Mouse (Mus musculus) midbrain, postnatal 0 days (tissue): Measurements from ENCODE around the gene Gm20696. TPM values are rescaled to one million over a fixed set of nuclear protein-coding genes. Genes with fewer than 3 reads are reported as not detected.

Experiments
- ATAC-seq: fragments of 200-750 bp; cut with Nextera tagmentation; 2 replicates; pipeline ENCODE4 v1.8.0; 2017; ENCODE audit warnings: moderate number of reproducible peaks, mild to moderate bottlenecking, moderate TSS enrichment, moderate library complexity; ENCODE audit not compliant: low FRiP score
- DNase-seq: peaks from one replicate; pipeline ENCODE4 v3.0.0-alpha.2; 2015; ENCODE audit warnings: low spot score
- H3K27ac ChIP-seq: fragments of 300-500 bp; sonication (generic); 2 replicates; pipeline ENCODE4 v1.5.1; 2014; ENCODE audit warnings: low read depth, mild to moderate bottlenecking, low read length, mixed read lengths
- H3K27me3 ChIP-seq: fragments of 300-500 bp; sonication (generic); 2 replicates; pipeline ENCODE4 v1.6.1; 2014; ENCODE audit warnings: low read length, control low read depth, mixed read lengths; ENCODE audit not compliant: insufficient read depth
- H3K36me3 ChIP-seq: fragments of 300-500 bp; sonication (generic); 2 replicates; pipeline ENCODE4 v1.6.1; 2014; ENCODE audit warnings: low read length, control low read depth, mixed read lengths; ENCODE audit not compliant: insufficient read depth
- H3K4me1 ChIP-seq: fragments of 300-500 bp; sonication (generic); 2 replicates; pipeline ENCODE4 v1.6.1; 2014; ENCODE audit warnings: mild to moderate bottlenecking, control low read depth, antibody characterized with exemption, low read length, mixed read lengths; ENCODE audit not compliant: insufficient read depth
- H3K4me2 ChIP-seq: fragments of 300-500 bp; sonication (generic); 2 replicates; pipeline ENCODE4 v1.6.1; 2014; ENCODE audit warnings: low read depth, mild to moderate bottlenecking, low read length, mixed read lengths; ENCODE audit not compliant: poor library complexity, severe bottlenecking
- H3K4me3 ChIP-seq: fragments of 300-500 bp; sonication (generic); 2 replicates; pipeline ENCODE4 v1.5.1; 2014; ENCODE audit warnings: low read depth, mild to moderate bottlenecking, low read length, moderate library complexity
- H3K9ac ChIP-seq: fragments of 300-500 bp; sonication (generic); replicated peaks from 2 replicates; pipeline ENCODE4 v1.6.1; 2014; ENCODE audit warnings: mild to moderate bottlenecking, low read length, moderate library complexity, mixed read lengths; ENCODE audit not compliant: poor library complexity, severe bottlenecking
- H3K9me3 ChIP-seq: fragments of 300-500 bp; sonication (generic); 2 replicates; pipeline ENCODE4 v1.6.1; 2016; ENCODE audit warnings: low read length, control low read depth
- CTCF ChIP-seq: IDR thresholded peaks from 2 replicates; pipeline ENCODE4 v1.5.1; 2016; ENCODE audit warnings: antibody characterized with exemption, mild to moderate bottlenecking
- WGBS: fragments of 180-500 bp; shearing (Covaris S2); extraction: QIAGEN DNeasy Blood & Tissue Kit; methylation state at CpG from one replicate; pipeline ENCODE4 v1.1.7; 2014; 5-methylcytosine and 5-hydroxymethylcytosine counted together
- polyA plus RNA-seq: library from polyadenylated mRNA; unstranded; fragments of >200 nt; fragmentation: Nextera tagmentation; extraction: Ambion mirVana; gene quantifications from 2 replicates; pipeline ENCODE4 v1.2.1, GENCODE M21; 2015
- total RNA-seq: library from RNA; depleted of rRNA; stranded (reverse); fragments of >200 nt; gene quantifications from 2 replicates; pipeline ENCODE4 v1.2.3, GENCODE M21; 2014

The Gm20696 gene
- total and polyA plus RNA-seq, 2 experiments from 2014 or later = 1.1 to 2.9 TPM

DNA sequence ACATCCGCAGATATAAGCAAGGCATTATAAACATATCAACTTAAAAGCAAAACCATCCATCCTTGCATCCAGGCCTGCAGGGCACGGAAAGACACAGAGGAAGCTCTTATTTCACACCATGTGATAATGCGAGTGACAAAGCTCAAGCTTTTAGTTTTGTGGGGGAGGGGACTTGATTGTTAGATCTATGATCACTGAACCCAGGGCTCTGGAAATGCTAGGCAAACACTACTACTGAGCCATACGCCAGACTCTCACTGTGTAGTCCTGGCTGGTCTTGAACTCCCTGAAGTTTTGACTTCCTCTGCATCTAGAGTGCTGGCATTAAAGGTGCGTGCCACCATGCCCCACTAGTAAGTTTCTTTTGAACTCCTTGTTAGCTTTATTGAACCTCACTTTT lies 408.3 kb downstream of the Gm20696 start:
- Histone ChIP-seq H3K4me3 (no peak overlapping the region), H3K9me3 (no peaks in the 10 kb centered on the region), H3K27me3 (no peaks in the 10 kb centered on the region), H3K9ac (no peak overlapping the region), H3K4me1 (no peaks in the 10 kb centered on the region), H3K27ac (no peak overlapping the region), H3K4me2 (no peak overlapping the region), H3K36me3 (no peaks in the 10 kb centered on the region)
- ATAC-seq (no peak), DNase-seq (no peak)
- TF ChIP-seq CTCF = no peak
- WGBS = 84% methylated on average over 5 of the region's 5 CpGs

DNA sequence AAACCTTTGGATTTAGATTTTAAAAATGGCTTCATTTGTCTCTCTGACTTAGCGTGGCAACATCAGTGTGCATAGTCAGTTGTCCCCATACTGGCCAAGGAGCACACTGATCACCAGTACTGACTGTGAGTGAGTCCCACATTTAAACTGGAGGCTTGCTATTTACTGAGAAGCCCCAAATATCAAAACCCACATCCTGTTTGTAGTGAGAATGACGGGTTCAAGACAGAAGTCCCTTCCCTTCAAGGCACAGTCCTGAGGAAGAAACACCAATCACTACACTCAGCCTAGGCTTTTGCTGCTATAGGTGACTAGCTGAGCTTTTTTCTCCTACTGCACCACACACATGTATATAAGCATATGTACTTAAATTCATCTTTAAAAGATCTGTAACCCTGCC lies 408.9 kb downstream of the Gm20696 start:
- no peaks in the 10 kb centered on the region for H3K4me1 ChIP-seq
- 79% methylated on average over 2 of the region's 2 CpGs for whole genome bisulfite sequencing
- H3K27me3 ChIP-seq = no peaks in the 10 kb centered on the region
- H3K9ac ChIP-seq = no peak overlapping the region
- H3K4me2 ChIP-seq = no peak overlapping the region
- TF ChIP-seq CTCF = no peak
- no peak overlapping the region for H3K4me3 ChIP-seq
- DNase-seq = no peak
- no peaks in the 10 kb centered on the region for H3K9me3 ChIP-seq
- H3K36me3 ChIP-seq = no peaks in the 10 kb centered on the region
- no peak for ATAC-seq
- H3K27ac ChIP-seq = no peak overlapping the region

GRCm38 (mm10) chr6:99253331-99253730 lies 413.3 kb downstream of the Gm20696 start:
- Histone ChIP-seq H3K4me3 (no peak overlapping the region), H3K27ac (no peak overlapping the region), H3K4me2 (no peak overlapping the region), H3K27me3 (no peaks in the 10 kb centered on the region), H3K9me3 (no peaks in the 10 kb centered on the region), H3K36me3 (no peaks in the 10 kb centered on the region), H3K4me1 (no peaks in the 10 kb centered on the region), H3K9ac (no peak overlapping the region)
- TF ChIP-seq CTCF = no peak
- WGBS = 92% methylated on average over 8 of the region's 8 CpGs
- ATAC-seq (no peak), DNase-seq (no peak)

- Histone ChIP-seq H3K4me2 (no peak overlapping the region), H3K27me3 (no peaks in the 10 kb centered on the region), H3K4me1 (no peaks in the 10 kb centered on the region), H3K9me3 (no peaks in the 10 kb centered on the region), H3K36me3 (no peaks in the 10 kb centered on the region), H3K4me3 (no peak overlapping the region), H3K27ac (no peak overlapping the region), H3K9ac (no peak overlapping the region)
- TF ChIP-seq CTCF = no peak
- DNase-seq (no peak), ATAC-seq (no peak)
- WGBS = 92% methylated on average over 5 of the region's 5 CpGs
These were observed 413.8 kb downstream of the Gm20696 start for GRCm38 (mm10) chr6:99252816-99253215.

- H3K36me3 ChIP-seq = no peaks in the 10 kb centered on the region
- no peak overlapping the region for H3K9ac ChIP-seq
- WGBS = 91% methylated on average over 4 of the region's 4 CpGs
These were observed 414.7 kb downstream of the Gm20696 start for GRCm38 (mm10) chr6:99251924-99252323.

GRCm38 (mm10) chr6:99251222-99251621 lies 415.4 kb downstream of the Gm20696 start:
- Histone ChIP-seq H3K4me3 (no peak overlapping the region), H3K4me1 (no peaks in the 10 kb centered on the region), H3K36me3 (no peaks in the 10 kb centered on the region), H3K9ac (no peak overlapping the region), H3K4me2 (no peak overlapping the region), H3K9me3 (no peaks in the 10 kb centered on the region), H3K27ac (no peak overlapping the region), H3K27me3 (no peaks in the 10 kb centered on the region)
- no peak for DNase-seq
- 88% methylated on average over 3 of the region's 3 CpGs for WGBS
- ATAC-seq = no peak
- TF ChIP-seq CTCF = no peak

More at GRCm38 (mm10) chr6:99251924-99252323, 414.7 kb downstream of the Gm20696 start:
- Histone ChIP-seq H3K27me3 (no peaks in the 10 kb centered on the region), H3K4me3 (no peak overlapping the region), H3K27ac (no peak overlapping the region), H3K4me1 (no peaks in the 10 kb centered on the region), H3K9me3 (no peaks in the 10 kb centered on the region), H3K4me2 (no peak overlapping the region)
- DNase-seq (no peak), ATAC-seq (no peak)
- TF ChIP-seq CTCF = peak; percentile 50
